Mouse (Mus musculus) hindbrain, embryonic 16.5 days (tissue): ENCODE measurements around the gene Gm10638. TPM values are rescaled to one million over a fixed set of nuclear protein-coding genes. Genes with fewer than 3 reads are reported as not detected.

Experiments
- ATAC-seq: fragments of 200-750 bp; cut with Nextera tagmentation; 2 replicates; pipeline ENCODE4 v1.8.0; 2017; ENCODE audit warnings: moderate TSS enrichment, moderate library complexity
- H3K27ac ChIP-seq: fragments of 300-500 bp; sonication (generic); 2 replicates; pipeline ENCODE4 v1.5.1; 2014; ENCODE audit warnings: low read depth, mild to moderate bottlenecking, control low read depth, low read length, moderate library complexity
- H3K27me3 ChIP-seq: fragments of 300-500 bp; sonication (generic); replicated peaks from 2 replicates; pipeline ENCODE4 v1.6.1; 2014; ENCODE audit warnings: low read length; ENCODE audit not compliant: control insufficient read depth, insufficient read depth
- H3K36me3 ChIP-seq: fragments of 300-500 bp; sonication (generic); 2 replicates; pipeline ENCODE4 v1.6.1; 2014; ENCODE audit warnings: mild to moderate bottlenecking, low read length, moderate library complexity, mixed read lengths; ENCODE audit not compliant: control insufficient read depth, insufficient read depth
- H3K4me1 ChIP-seq: fragments of 300-500 bp; sonication (generic); 2 replicates; pipeline ENCODE4 v1.6.1; 2014; ENCODE audit warnings: low read depth, low read length; ENCODE audit not compliant: control insufficient read depth, insufficient read depth
- H3K4me2 ChIP-seq: fragments of 300-500 bp; sonication (generic); 2 replicates; pipeline ENCODE4 v1.6.1; 2014; ENCODE audit warnings: mild to moderate bottlenecking, low read length, control low read depth, moderate library complexity
- H3K4me3 ChIP-seq: fragments of 300-500 bp; sonication (generic); 2 replicates; pipeline ENCODE4 v1.5.1; 2014; ENCODE audit warnings: mild to moderate bottlenecking, low read length, control low read depth, moderate library complexity
- H3K9ac ChIP-seq: fragments of 300-500 bp; sonication (generic); 2 replicates; pipeline ENCODE4 v1.6.1; 2014; ENCODE audit warnings: low read depth, mild to moderate bottlenecking, control low read depth, low read length, moderate library complexity
- H3K9me3 ChIP-seq: fragments of 300-500 bp; sonication (generic); 2 replicates; pipeline ENCODE4 v1.6.1; 2014; ENCODE audit warnings: mild to moderate bottlenecking, low read length, moderate library complexity; ENCODE audit not compliant: control insufficient read depth
- WGBS: fragments of 180-500 bp; shearing (Covaris S2); extraction: QIAGEN DNeasy Blood & Tissue Kit; methylation state at CpG from one replicate; pipeline ENCODE4 v1.1.7; 2014; 5-methylcytosine and 5-hydroxymethylcytosine counted together
- polyA plus RNA-seq: library from polyadenylated mRNA; unstranded; fragments of >200 nt; fragmentation: Nextera tagmentation; extraction: Ambion mirVana; gene quantifications from 2 replicates; pipeline ENCODE4 v1.2.1, GENCODE M21; 2015

Gm10638 gene
- polyA plus RNA-seq, 1 experiment from 2014 or later = 3.4 TPM

DNA sequence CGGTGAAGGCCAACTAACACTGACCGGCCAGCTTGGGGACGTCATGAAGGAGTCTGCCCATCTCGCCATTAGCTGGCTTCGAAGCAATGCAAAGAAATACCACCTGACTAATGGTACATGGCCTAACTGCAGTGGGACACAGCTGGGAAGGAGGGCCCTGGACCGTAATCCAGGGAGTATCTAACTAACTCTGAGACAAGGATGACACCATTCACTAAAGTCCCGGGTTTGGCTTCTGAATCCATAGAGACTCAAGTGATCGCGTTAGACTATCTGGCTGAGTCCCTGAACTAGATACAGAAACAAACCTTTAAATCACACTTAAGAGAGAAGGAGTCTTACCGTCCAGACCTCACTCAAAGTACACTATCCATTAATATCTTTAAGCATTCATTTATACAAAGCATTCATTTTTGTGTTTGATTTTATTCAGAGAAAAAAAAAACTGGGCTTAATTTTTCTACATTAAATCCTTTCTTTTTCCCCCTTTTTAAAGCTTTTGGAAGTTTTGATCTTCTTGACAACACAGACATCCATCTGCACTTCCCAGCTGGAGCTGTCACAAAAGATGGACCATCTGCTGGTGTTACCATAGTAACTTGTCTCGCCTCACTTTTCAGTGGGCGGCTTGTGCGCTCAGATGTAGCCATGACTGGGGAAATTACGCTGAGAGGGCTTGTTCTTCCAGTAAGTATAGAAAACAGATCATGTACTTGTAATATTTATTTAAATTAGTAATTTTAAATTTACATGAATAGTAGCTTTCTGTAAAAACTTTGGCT lies 31.9 kb upstream of the Gm10638 start:
- H3K27me3 ChIP-seq = no peaks in the 10 kb centered on the region
- whole genome bisulfite sequencing = 34% methylated on average over 14 of the region's 14 CpGs
- peak overlapping the region; percentile 73 for H3K27ac ChIP-seq
- peaks cover 11% of the 10 kb centered on the region for H3K36me3 ChIP-seq
- peak; percentile 80 for ATAC-seq
- no peak overlapping the region for H3K4me2 ChIP-seq
- no peak overlapping the region for H3K9ac ChIP-seq
- H3K4me1 ChIP-seq = peaks cover 11% of the 10 kb centered on the region
- no peaks in the 10 kb centered on the region for H3K9me3 ChIP-seq
- no peak overlapping the region for H3K4me3 ChIP-seq

DNA sequence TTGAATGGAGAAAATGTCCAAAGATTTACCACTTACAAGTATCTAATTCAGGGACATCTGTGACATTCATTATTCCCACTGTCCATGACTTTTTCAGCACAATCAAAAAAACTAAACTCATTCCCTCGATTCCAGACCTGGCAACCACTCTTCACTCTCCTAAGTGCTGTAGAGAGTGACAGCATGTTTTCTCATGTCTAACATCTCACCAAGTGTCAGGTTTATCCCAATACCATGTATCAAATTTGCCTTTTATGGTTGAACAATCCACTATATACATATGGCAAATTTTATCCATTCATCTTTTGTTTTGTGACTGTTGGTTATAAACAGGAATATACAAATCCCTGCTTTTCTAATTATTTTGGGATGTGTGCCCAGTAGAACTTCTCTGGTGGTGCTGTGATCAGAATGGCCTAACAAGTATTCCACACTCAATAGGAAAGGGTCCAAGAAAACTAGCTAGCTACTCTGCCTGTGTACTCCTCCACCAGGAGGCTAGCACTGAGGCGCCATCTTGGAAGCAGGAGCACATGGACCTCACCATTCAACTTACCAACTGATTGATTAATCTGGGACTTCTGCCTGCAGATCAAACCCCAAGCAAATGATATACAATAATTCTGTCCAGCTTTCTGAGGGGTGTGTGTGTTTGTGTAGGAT lies 27.0 kb upstream of the Gm10638 start:
- H3K4me2 ChIP-seq = no peak overlapping the region
- H3K9ac ChIP-seq = no peak overlapping the region
- H3K27me3 ChIP-seq = no peaks in the 10 kb centered on the region
- H3K36me3 ChIP-seq = peaks cover 10% of the 10 kb centered on the region; the same call in 1 of the 2 replicates
- H3K9me3 ChIP-seq = no peaks in the 10 kb centered on the region
- peaks cover 5% of the 10 kb centered on the region for H3K4me1 ChIP-seq
- ATAC-seq = no peak
- WGBS = 92% methylated on average over 2 of the region's 2 CpGs
- no peak overlapping the region for H3K4me3 ChIP-seq
- no peak overlapping the region for H3K27ac ChIP-seq

DNA sequence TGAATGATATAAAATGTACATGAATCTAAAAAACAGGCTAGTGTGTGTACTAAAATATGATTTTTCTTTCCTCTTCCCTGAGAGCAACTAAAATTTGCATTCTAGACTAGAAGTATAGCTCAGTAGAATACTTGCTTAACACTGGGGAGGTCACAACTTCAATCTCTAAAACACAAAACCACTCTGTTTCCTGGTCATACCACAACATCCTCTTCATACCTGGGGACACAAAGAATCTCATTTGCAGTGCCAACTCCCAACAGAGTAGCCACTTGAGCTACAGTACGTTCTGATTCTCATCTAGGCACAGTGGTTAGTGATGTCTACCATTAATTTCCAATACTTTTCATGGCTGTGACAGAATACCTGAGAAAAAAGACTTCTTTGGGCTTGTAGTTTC lies 26.1 kb upstream of the Gm10638 start:
- Histone ChIP-seq H3K9ac (no peak overlapping the region), H3K36me3 (peaks cover 10% of the 10 kb centered on the region; the same call in 1 of the 2 replicates), H3K4me3 (no peak overlapping the region), H3K27ac (no peak overlapping the region), H3K4me1 (peaks cover 2% of the 10 kb centered on the region; the same call in 1 of the 2 replicates), H3K4me2 (no peak overlapping the region), H3K27me3 (no peaks in the 10 kb centered on the region), H3K9me3 (no peaks in the 10 kb centered on the region)
- 86% methylated on average over 1 of the region's 1 CpGs for WGBS
- no peak for ATAC-seq

DNA sequence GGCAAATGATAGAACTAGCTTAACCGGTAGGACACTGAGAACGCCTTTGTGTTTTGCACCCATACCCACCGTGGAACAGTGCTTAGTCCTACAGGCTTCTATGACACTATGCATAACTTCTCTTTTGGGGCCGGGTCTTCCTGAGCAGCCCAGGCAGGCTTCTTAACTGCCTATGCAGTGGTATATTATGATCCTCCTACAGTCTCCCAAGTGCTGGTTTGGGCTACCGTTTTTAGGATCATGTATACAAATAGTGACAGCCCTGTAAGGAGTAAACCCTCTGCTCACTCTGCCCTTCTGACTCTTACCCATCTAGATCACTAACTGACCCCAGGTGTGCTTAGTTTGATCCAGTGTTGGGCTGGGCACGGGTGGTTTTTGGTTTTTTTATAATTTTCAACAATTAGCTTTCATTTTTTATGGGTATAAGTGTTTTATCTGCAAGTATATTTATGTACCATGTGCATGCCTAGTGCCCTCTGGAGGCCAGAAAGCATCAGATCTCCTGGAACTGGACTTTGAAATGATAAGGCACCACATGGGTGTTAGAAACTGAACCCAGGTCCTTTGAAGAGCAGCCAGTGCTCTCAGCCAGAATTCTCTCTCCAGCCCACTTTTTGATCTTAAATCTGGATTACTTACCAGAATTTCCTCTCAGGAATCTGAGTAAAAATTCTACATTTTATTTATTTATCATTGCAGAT lies 24.6 kb upstream of the Gm10638 start:
- no peak for ATAC-seq
- WGBS = 92% methylated on average over 6 of the region's 6 CpGs
- Histone ChIP-seq H3K36me3 (peaks cover 8% of the 10 kb centered on the region; the same call in 1 of the 2 replicates), H3K27ac (no peak overlapping the region), H3K4me2 (no peak overlapping the region), H3K4me1 (no peaks in the 10 kb centered on the region), H3K9ac (no peak overlapping the region), H3K4me3 (no peak overlapping the region), H3K27me3 (no peaks in the 10 kb centered on the region), H3K9me3 (no peaks in the 10 kb centered on the region)

DNA sequence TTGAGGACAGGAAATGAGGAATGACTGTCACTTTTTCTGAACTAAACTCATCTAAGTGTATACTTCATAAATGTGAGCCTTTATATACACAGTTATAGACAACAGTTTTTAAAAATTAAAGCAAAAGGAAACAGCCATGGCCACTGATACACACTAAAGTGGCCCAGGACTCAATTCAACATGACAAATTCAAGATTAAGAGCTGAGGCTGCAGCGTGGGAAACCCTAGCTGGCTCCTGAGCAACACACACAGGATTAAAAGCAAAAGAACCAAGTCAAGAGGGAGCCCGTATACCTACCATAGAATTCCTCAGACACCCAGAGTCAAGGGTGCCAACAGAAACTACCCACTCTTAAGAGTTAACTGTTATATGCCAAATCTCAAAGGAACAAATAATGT lies 24.0 kb upstream of the Gm10638 start:
- Histone ChIP-seq H3K4me3 (no peak overlapping the region), H3K9ac (no peak overlapping the region), H3K4me1 (no peaks in the 10 kb centered on the region), H3K4me2 (no peak overlapping the region), H3K9me3 (no peaks in the 10 kb centered on the region), H3K36me3 (peaks cover 8% of the 10 kb centered on the region; the same call in 1 of the 2 replicates), H3K27me3 (no peaks in the 10 kb centered on the region), H3K27ac (no peak overlapping the region)
- 88% methylated on average over 2 of the region's 2 CpGs for WGBS
- no peak for ATAC-seq

DNA sequence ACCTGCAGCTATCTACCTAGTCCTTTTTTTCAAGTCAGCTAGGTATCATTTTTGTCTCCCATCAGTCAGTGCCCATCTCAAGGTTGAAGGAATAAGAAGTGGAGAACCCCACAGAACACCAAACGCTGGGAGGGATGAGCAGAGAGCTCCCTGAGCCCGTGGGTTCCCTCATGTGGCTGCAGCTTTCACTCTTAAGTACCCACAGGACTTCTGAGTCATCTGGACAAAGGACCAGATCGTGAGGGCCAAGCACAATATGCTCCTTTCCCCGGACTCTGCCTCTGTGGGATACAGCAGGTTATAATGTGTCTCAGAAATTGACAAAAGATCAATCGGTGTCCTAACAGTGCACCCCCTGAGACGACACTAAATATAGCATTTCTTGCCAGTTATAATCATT lies 18.5 kb upstream of the Gm10638 start:
- Histone ChIP-seq H3K4me3 (no peak overlapping the region), H3K36me3 (peaks cover 5% of the 10 kb centered on the region; the same call in 1 of the 2 replicates), H3K9me3 (no peaks in the 10 kb centered on the region), H3K4me1 (peaks cover 14% of the 10 kb centered on the region), H3K4me2 (no peak overlapping the region), H3K9ac (no peak overlapping the region), H3K27me3 (no peaks in the 10 kb centered on the region), H3K27ac (no peak overlapping the region)
- no peak for ATAC-seq
- WGBS = 71% methylated on average over 6 of the region's 6 CpGs

DNA sequence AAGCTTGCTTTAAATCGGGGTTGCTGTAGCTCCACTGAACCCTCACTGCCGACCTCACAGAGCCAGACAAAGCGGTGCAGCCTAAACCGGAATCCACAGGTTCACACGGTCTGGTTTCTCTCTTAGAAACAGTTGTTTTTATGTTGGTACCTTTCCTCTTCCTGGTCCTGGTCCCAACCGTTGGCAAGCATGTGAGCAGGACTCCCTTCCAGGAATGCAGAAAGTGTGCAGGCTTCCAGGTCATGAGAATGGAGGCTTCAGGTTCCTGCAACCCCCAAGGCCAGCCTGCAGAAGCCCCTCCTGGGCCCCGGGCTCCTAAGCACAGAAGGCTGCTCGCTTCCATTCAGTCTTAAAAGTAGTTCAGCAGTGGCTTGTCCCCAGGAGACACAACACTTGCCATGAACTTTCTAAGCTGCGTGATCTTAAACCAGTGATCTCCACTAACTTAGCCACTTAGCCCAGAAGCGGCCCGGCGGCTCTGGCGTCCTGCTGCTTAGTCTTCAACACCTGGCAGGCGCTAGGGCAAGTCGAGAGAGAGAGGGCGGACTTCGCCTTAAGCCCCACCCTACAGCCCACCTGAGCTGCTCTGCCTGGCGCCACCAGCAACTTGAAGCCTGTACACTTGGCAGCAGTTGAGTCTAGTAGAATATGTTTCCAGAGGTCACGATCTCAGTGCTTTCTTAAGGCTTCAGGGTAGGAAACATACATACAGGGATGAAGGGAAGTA lies 17.1 kb upstream of the Gm10638 start:
- no peak overlapping the region for H3K9ac ChIP-seq
- H3K4me3 ChIP-seq = no peak overlapping the region
- H3K36me3 ChIP-seq = peaks cover 3% of the 10 kb centered on the region; the same call in 1 of the 2 replicates
- no peaks in the 10 kb centered on the region for H3K27me3 ChIP-seq
- H3K4me2 ChIP-seq = no peak overlapping the region
- 71% methylated on average over 19 of the region's 19 CpGs for WGBS
- H3K4me1 ChIP-seq = peaks cover 14% of the 10 kb centered on the region
- H3K27ac ChIP-seq = no peak overlapping the region
- no peaks in the 10 kb centered on the region for H3K9me3 ChIP-seq
- ATAC-seq = no peak

DNA sequence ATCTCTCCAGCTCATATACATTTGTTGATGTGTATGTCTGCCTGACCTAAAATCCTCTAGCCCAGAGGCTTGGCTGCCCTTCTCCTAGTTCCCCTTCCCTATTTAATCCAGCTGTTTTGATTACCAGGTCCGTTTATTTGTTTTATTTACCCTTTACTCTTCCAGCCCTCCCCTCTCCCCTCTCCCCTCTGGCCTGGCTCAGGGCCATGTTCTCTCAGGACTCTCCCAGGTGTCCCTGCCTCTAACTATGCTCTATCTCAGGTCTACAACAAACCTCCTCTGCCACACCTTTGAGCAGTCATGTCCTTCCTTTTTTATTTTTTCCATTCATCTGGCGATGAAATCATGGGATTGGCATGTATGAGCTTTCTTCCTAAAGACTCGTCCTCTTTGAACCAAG lies 15.2 kb upstream of the Gm10638 start:
- Histone ChIP-seq H3K9me3 (no peaks in the 10 kb centered on the region), H3K27ac (no peak overlapping the region), H3K36me3 (peaks cover 3% of the 10 kb centered on the region; the same call in 1 of the 2 replicates), H3K4me2 (no peak overlapping the region), H3K4me3 (no peak overlapping the region), H3K9ac (no peak overlapping the region), H3K4me1 (peaks cover 14% of the 10 kb centered on the region), H3K27me3 (no peaks in the 10 kb centered on the region)
- WGBS = 55% methylated on average over 3 of the region's 3 CpGs
- ATAC-seq = no peak
